Mouse (Mus musculus) brown adipose tissue, adult 24 weeks (tissue): ENCODE measurements around the gene Khdc1a. TPM values are rescaled to one million over a fixed set of nuclear protein-coding genes. Genes with fewer than 3 reads are reported as not detected.
"Not testable (repeated sequence)": the region's sequence is repeated elsewhere in the genome, so short reads cannot be mapped to it uniquely, and the experiment has no call there.

Experiments used
- H3K27ac ChIP-seq: fragments of 200-500 bp; replicated peaks from 2 replicates; pipeline ENCODE4 v1.5.1; 2012; ENCODE audit warnings: low read depth, mild to moderate bottlenecking, low read length
- H3K4me1 ChIP-seq: fragments of 200-500 bp; 2 replicates; pipeline ENCODE4 v1.6.1; 2012; ENCODE audit warnings: low read length, mixed read lengths; ENCODE audit not compliant: control insufficient read depth, insufficient read depth, insufficient read length
- H3K4me3 ChIP-seq: fragments of 200-500 bp; 2 replicates; pipeline ENCODE4 v1.5.1; 2012; ENCODE audit warnings: low read depth, mild to moderate bottlenecking, low read length, moderate library complexity; ENCODE audit not compliant: insufficient read depth
- polyA plus RNA-seq: library from polyadenylated mRNA; stranded (reverse); fragments of >200 nt; gene quantifications from 2 replicates; pipeline ENCODE4 v1.2.4, GENCODE M21; 2012; ENCODE audit not compliant: missing spikeins, insufficient read depth, insufficient read length

The Khdc1a gene
- polyA plus RNA-seq, 1 experiment = not detected

DNA sequence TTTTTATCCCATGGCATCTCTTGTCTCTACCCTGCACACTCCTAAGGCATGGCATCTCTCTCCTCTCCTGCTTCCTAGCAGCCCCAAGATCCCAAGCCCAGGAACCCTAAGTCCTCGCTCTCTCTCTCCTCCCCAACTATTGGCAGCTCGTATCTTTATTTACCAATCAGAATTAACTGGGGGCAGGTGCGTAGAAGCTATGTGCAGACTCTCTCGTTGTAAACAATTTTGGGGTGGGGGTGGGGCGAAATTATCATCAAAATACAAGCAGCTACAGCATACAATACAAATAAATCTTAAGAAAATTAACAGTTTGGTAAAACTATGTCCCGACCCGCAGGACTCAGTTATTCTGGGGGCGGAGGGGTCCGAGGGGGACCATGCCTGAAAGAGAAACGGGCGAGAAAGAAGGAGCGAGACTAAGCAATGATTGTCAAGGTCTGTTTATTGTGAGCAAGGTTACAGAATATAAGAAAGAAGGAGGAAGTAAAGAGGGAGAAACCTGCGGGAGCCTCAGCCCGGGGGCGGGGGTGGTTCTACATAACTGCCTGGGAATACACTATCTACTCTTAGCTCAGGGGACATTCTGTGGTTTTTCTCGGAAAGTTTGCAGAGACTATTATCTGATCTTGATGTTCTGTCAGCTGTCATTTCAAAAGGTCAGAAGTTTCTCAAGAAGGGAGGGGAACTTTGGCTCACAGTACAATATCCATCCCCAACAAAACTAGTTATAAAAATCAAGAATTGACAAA, 16.0 kb upstream of the Khdc1a start:
- Histone ChIP-seq H3K4me3 (no peak overlapping the region), H3K27ac (no peak overlapping the region), H3K4me1 (no peaks in the 10 kb centered on the region)

DNA sequence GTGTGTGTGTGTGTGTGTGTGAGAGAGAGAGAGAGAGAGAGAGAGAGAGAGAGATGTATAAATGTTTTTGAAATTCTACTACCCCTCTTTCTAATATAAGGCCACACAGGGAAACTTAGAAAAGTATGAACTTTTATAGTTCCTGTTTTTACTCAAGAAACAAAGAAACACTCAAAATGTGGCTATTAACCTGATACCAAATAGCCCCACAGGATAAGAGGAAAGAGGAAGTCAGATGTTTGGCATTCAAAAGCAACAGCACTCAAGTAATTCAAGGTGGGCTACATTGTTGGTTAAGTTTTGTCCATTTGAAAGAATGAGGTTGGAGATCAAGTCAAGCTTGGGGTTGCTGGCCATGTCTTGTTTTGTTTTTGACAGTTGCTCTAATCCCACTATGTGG, 13.6 kb upstream of the Khdc1a start:
- no peaks in the 10 kb centered on the region for H3K4me1 ChIP-seq
- no peak overlapping the region for H3K27ac ChIP-seq
- no peak overlapping the region for H3K4me3 ChIP-seq

DNA sequence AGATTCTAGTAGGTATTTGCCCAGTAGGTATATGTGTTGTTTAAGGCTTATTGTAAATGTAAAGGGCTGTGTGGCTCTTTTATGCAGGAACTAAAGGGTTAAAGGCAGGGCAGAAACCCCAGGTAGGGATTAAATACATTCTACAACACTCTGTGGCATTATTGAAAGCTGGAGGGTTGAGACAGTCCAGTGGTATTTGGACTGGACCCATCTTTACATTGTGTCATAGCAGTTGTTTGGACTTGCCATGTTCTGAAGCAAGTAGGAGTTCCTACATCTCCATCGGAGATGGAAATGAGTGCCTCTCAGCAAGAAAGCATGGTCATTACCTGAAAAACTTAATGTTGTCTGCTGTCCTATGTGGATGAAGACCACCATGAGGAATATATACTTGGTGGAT, 8.7 kb upstream of the Khdc1a start:
- Histone ChIP-seq H3K4me1 (no peaks in the 10 kb centered on the region), H3K27ac (no peak overlapping the region), H3K4me3 (no peak overlapping the region)

DNA sequence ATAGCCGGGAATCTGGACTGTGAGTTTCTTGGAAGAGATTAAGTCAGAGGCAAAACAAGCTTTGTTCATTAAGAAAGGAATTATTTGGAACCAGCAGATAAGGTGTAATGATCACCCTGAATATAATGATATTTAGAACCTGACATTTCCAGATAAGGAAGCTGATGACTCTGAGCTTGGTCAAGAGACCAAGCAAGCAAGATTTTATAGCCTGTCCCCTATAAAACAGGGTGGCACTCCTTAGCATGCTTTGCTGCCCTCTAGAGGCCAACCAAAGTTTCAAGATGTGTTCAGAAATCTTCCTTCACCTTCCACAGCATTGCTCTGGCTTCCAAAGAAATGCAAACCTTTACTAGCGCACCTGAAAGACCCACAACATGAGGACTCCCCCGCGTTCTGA, 5.2 kb upstream of the Khdc1a start:
- Histone ChIP-seq H3K4me3 (no peak overlapping the region), H3K27ac (no peak overlapping the region), H3K4me1 (no peaks in the 10 kb centered on the region)

DNA sequence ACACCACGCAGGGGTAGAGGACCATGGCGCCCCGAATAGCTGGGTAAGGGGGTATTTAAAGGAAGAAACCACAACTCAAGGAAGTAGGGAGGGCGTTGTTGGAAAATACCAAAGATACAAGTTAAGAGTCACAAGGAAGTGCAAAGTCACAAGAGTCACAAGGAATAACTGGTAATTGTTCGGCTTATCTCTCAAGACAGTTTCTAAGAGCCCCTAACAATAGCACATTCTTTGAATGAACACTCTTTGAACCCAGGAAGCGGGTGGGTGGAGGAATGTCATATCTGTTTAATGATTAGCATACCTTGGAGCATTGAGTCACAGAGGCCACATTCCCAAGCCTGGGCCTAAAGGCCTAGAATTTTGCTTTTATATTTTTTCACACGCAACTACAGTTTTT, 4.7 kb upstream of the Khdc1a start:
- not testable (repeated sequence) for H3K4me3 ChIP-seq, H3K4me1 ChIP-seq, H3K27ac ChIP-seq

DNA sequence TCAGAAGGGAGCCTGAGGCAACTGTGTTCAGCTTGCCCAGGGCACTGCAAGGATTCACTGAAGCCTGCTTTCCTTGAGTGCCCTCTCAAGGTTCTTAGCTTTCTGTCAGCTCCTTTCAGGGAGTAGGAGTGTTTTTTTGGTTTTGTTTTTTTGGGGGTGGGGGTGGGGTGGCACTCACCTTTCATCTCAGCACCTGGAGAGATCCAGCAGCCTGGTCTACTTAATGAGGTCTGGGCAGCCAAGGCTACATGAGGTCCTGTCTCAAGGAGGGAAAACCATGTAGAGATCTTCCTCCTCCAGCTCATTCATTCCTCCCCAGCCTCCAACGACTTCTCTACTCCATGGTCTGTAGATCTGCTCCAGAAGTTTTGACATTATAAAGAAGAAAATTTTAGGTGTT, 18.6 kb downstream of the Khdc1a start, which contains the start of gene Khdc1c:
Khdc1c (plus strand) TSS at position 301 of the 400 bp plus-strand sequence.
- not testable (repeated sequence) for H3K4me3 ChIP-seq, H3K27ac ChIP-seq, H3K4me1 ChIP-seq

DNA sequence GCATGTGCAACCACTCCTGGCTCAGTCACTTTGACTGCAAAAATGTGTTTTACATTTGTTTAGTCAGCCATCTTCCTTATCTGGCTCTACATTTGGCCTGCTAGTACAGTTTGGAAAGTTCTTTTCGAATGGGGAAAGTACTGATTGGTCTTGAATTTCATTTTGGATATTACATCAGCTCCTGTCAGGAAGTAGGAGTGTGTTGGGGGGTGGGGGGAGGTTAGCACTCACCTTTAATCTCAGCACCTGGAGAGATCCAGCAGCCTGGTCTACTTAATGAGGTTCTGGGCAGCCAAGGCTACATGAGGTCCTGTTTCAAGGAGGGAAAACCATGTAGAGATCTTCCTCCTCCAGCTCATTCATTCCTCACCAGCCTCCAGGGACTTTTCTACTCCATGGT, 33.8 kb downstream of the Khdc1a start, which contains the start of gene Khdc1b:
Khdc1b (plus strand) TSS at position 301 of the 400 bp plus-strand sequence.
- Histone ChIP-seq H3K27ac (no peak within 1 kb of the TSS), H3K4me3 (no peak within 1 kb of the TSS), H3K4me1 (no peaks in the 10 kb centered on the region)

DNA sequence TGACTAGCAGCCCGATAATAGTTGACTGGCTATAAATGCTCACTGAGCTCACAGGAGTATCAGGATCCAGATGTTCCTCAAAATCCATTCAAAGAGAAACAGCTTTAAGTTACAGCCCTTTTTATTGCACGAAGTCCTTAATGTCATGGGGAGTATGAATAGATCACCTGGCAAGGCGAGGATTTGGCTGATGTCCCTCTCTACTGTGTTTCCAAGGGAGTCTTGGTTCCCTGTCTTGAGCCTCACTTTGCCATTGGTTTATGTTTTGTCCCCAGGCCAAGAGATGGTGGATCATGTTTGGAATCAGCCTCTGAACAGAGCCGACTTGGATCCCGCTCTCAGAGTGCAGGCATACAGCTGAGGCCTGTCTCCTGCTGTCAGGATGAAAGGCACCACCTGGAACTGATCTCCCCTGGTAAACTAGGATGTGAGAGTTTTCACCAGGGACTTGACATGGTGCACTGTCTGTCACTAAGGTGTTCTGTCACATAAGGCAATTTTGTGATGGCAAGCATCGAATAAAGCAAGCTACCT, 41.8 kb downstream of the Khdc1a start:
- Histone ChIP-seq H3K27ac (no peak overlapping the region), H3K4me1 (no peaks in the 10 kb centered on the region), H3K4me3 (no peak overlapping the region)

Other genes starting within 250 kb of the Khdc1a start
- 4.6 and 6.3 TPM in 2 replicates for gene Tmem14a, start 131.1 kb upstream of the Khdc1a start, polyA plus RNA-seq
- gene Gsta3, start 109.1 kb upstream of the Khdc1a start, polyA plus RNA-seq = 17.6 and 21.6 TPM in 2 replicates
- gene Khdc1c, start 18.7 kb downstream of the Khdc1a start, polyA plus RNA-seq = not detected in 2 replicates
- gene Khdc1b, start 33.9 kb downstream of the Khdc1a start, polyA plus RNA-seq = not detected in 2 replicates